23 mouse cellular contexts compared by ENCODE assay signal in the genomic region with DNA sequence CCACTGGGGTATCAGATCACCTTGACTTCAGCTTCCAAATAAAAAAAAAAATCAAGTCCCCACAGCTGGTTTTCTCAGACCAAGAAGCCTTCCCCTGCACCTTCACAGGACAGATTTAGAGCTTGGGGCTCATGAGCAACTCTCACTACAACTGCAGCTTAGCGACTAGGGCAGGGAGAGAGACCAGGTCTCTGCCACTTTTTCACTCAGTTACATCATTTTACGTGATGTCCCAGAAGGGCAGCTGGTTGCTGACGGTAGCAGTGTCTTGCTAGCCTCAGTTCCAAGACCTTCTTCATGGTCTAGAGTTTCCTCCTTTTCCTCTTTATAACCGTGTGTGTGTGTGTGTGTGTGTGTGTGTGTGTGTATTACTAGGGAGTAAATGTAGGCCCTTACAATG. TPM values are rescaled to one million over a fixed set of nuclear protein-coding genes. Genes with fewer than 3 reads are reported as not detected.
DNase-seq lines count a peak whose midpoint lies in the region; TF ChIP-seq lines count a peak whose summit lies in the region.
"Had no signal": no experiment of that assay in that cellular context is flagged by ENCODE, and none has a peak within 500 bp of the region (broad histone marks: within the 10 kb centered on the region; RNA-seq: fewer than 3 reads in every experiment).

No protein-coding gene starts in this region.

- intact Hi-C loops in heart, postnatal 10 days (cut with DNase I) = no loop called here

- peak overlapping the region; percentile 43 for H3K27ac ChIP-seq in CH12.LX (ENCODE audit: insufficient read depth, low read depth)
- H3K27ac ChIP-seq: embryonic facial prominence, embryonic 10.5 days; embryonic facial prominence, embryonic 12.5 days; forebrain, embryonic 13.5 days; forebrain, embryonic 15.5 days had no signal

- peaks cover 15 to 48% of the 10 kb centered on the region in 2 experiments for H3K36me3 ChIP-seq in CH12.LX (replicated peaks in 1 of 2; ENCODE audit: control insufficient read depth in 1 of 2, insufficient read depth in 1 of 2, low read length in 1 of 2)
- peaks cover 25% of the 10 kb centered on the region for H3K36me3 ChIP-seq in myocyte (ENCODE audit: control insufficient read depth, insufficient read depth)
- H3K36me3 ChIP-seq: embryonic facial prominence, embryonic 12.5 days; forebrain, embryonic 15.5 days had no signal

- peaks cover 4% of the 10 kb centered on the region in 2 experiments; a peak in 2 of 4 replicates for H3K4me1 ChIP-seq in CH12.LX (ENCODE audit: control insufficient read depth in 1 of 2, insufficient read depth in 2 of 2)
- H3K4me1 ChIP-seq: embryonic facial prominence, embryonic 10.5 days; embryonic facial prominence, embryonic 12.5 days; forebrain, embryonic 15.5 days had no signal

- no peak for TF ChIP-seq CTCF in CH12.LX (conservative IDR thresholded peaks at IDR 0.05 in 1 of 2, IDR thresholded peaks at IDR 0.05 in 1 of 2; ENCODE audit: low read depth in 2 of 2, low read length in 2 of 2)

- H3K9ac ChIP-seq in CH12.LX (ENCODE audit: insufficient read depth, low read depth) = peak overlapping the region; percentile 71
- H3K9ac ChIP-seq: embryonic facial prominence, embryonic 12.5 days; forebrain, embryonic 13.5 days; forebrain, embryonic 15.5 days had no signal

- TF ChIP-seq EP300 in CH12.LX (IDR thresholded peaks at IDR 0.05; ENCODE audit: low read length) = no peak

- H3K79me2 ChIP-seq in CH12.LX (replicated peaks; ENCODE audit: control insufficient read depth, extremely low read depth, insufficient read depth, poor library complexity, severe bottlenecking) = peaks cover 5% of the 10 kb centered on the region
- peaks cover 76% of the 10 kb centered on the region for H3K79me2 ChIP-seq in myocyte (ENCODE audit: control insufficient read depth, insufficient read depth)

- in situ Hi-C loops in CH12.LX (cut with MboI; ENCODE audit: low pct_ligation_motif_present, low pct_unique_long_range_greater_than_20kb, low sequenced_read_pairs) = no loop called here

- no peaks in the 10 kb centered on the region for H3K9me3 ChIP-seq in CH12.LX (replicated peaks; ENCODE audit: low read length)
- H3K9me3 ChIP-seq: embryonic facial prominence, embryonic 10.5 days; embryonic facial prominence, embryonic 12.5 days; forebrain, embryonic 13.5 days; forebrain, embryonic 15.5 days had no signal

- H3ac ChIP-seq in myocyte (ENCODE audit: control insufficient read depth, insufficient read length) = no peak overlapping the region

- peak; percentile 14 for DNase-seq in gastrocnemius, adult 18-20 months (ENCODE audit: low spot score)
- no peak for DNase-seq in gastrocnemius, postnatal 10 days
- peak; percentile 44 for DNase-seq in heart, adult 11 months
- DNase-seq in heart, postnatal 10 days = no peak
- DNase-seq in CH12.LX (ENCODE audit: extremely low read depth) = no peak
- DNase-seq in urinary bladder, postnatal 36 days (ENCODE audit: low spot score in 2 of 2) = no peak
- DNase-seq in retina, postnatal 1 day = no peak
- DNase-seq: adrenal gland, adult 8-10 months; adrenal gland, postnatal 14 days; adrenal gland, postnatal 36 days; B cell, adult 2 months; cerebellum, adult 11-12 months; cerebellum, adult 2 months; cerebellum, adult 9-10 months; cerebellum, postnatal 10 days; cerebellum, postnatal 25 days had no signal

- H3K27me3 ChIP-seq in CH12.LX (replicated peaks) (no peaks in the 10 kb centered on the region), myocyte (ENCODE audit: control insufficient read depth, insufficient read depth, insufficient read length) (no peaks in the 10 kb centered on the region)
- H3K27me3 ChIP-seq: embryonic facial prominence, embryonic 12.5 days; forebrain, embryonic 13.5 days; forebrain, embryonic 15.5 days; Patski had no signal

- dilution Hi-C loops in CH12.LX (cut with MboI; ENCODE audit: extremely low pct_ligation_motif_present, extremely low pct_unique_long_range_greater_than_20kb, low sequenced_read_pairs) = no loop called here

- H3K4me3 ChIP-seq in CH12.LX (replicated peaks in 1 of 3; ENCODE audit: low read depth in 2 of 3, low read length in 2 of 3, poor library complexity in 1 of 3) (peak overlapping the region in 1 of 3 experiments; percentile 56), myocyte (peak overlapping the region; percentile 23)
- H3K4me3 ChIP-seq: embryonic facial prominence, embryonic 10.5 days; embryonic facial prominence, embryonic 12.5 days; forebrain, embryonic 13.5 days; forebrain, embryonic 15.5 days had no signal

- TF ChIP-seq POLR2A in CH12.LX (IDR thresholded peaks at IDR 0.05; ENCODE audit: low read depth, low read length) (no peak), myocyte (IDR thresholded peaks at IDR 0.05; ENCODE audit: insufficient read length, low read depth) (peak; percentile 57)

- no peak overlapping the region for H3K4me2 ChIP-seq in CH12.LX (ENCODE audit: insufficient read depth, low read depth, poor library complexity, severe bottlenecking)
- peak overlapping the region; percentile 50 for H3K4me2 ChIP-seq in myocyte (ENCODE audit: low read depth)
- H3K4me2 ChIP-seq: embryonic facial prominence, embryonic 12.5 days; forebrain, embryonic 13.5 days; forebrain, embryonic 15.5 days had no signal

- no peak for TF ChIP-seq RAD21 in CH12.LX (IDR thresholded peaks at IDR 0.05; ENCODE audit: low read depth, low read length)

TF ChIP-seq in CH12.LX, 34 proteins besides CTCF, POLR2A, EP300 and RAD21 (continues in another document):
- TF ChIP-seq TCF12 (IDR thresholded peaks at IDR 0.05; ENCODE audit: low read depth, low read length) = no peak
- TF ChIP-seq GABPA (IDR thresholded peaks at IDR 0.05; ENCODE audit: insufficient replicate concordance, low read depth, low read length) = no peak
- TF ChIP-seq POLR2AphosphoS2 (IDR thresholded peaks at IDR 0.05; ENCODE audit: low read depth, low read length) = no peak
- no peak for TF ChIP-seq SMC3 (IDR thresholded peaks at IDR 0.05; ENCODE audit: low read depth, low read length)
- TF ChIP-seq RCOR1 (conservative IDR thresholded peaks at IDR 0.05; ENCODE audit: low read depth, low read length) = no peak
- TF ChIP-seq KAT2A (IDR thresholded peaks at IDR 0.05; ENCODE audit: insufficient replicate concordance, low read length) = no peak
- no peak for TF ChIP-seq JUN (IDR thresholded peaks at IDR 0.05; ENCODE audit: insufficient read depth, low read depth, low read length)
- TF ChIP-seq MAFK (IDR thresholded peaks at IDR 0.05; ENCODE audit: insufficient replicate concordance, low read length) = no peak
- no peak for TF ChIP-seq E2F4 (IDR thresholded peaks at IDR 0.05; ENCODE audit: insufficient replicate concordance, low read depth, low read length)
- TF ChIP-seq UBTF (IDR thresholded peaks at IDR 0.05; ENCODE audit: low read depth, low read length) = no peak
- TF ChIP-seq ETS1 (conservative IDR thresholded peaks at IDR 0.05; ENCODE audit: low read depth, low read length) = no peak
- no peak for TF ChIP-seq MEF2A (IDR thresholded peaks at IDR 0.05; ENCODE audit: borderline replicate concordance, low read depth, low read length)
- no peak for TF ChIP-seq NELFE (IDR thresholded peaks at IDR 0.05; ENCODE audit: low read depth, low read length)
- no peak for TF ChIP-seq SIN3A (IDR thresholded peaks at IDR 0.05; ENCODE audit: low read length)

TF ChIP-seq in myocyte, 11 proteins besides CTCF, POLR2A, EP300 and RAD21:
- TF ChIP-seq E2F4 (IDR thresholded peaks at IDR 0.05; ENCODE audit: insufficient read depth) (no peak), TCF3 (IDR thresholded peaks at IDR 0.05; ENCODE audit: insufficient read length, low read depth) (no peak), SRF (IDR thresholded peaks at IDR 0.05; ENCODE audit: control insufficient read depth, insufficient read length, low read depth) (no peak), REST (IDR thresholded peaks at IDR 0.05; ENCODE audit: insufficient read depth, insufficient read length) (no peak), MAX (IDR thresholded peaks at IDR 0.05; ENCODE audit: low read depth) (no peak), MYOD1 (IDR thresholded peaks at IDR 0.05; ENCODE audit: control insufficient read depth in 1 of 3, insufficient read length in 2 of 3, low read depth in 2 of 3) (peak in 1 of 3 experiments; percentile 6), USF1 (IDR thresholded peaks at IDR 0.05; ENCODE audit: low read depth) (no peak), MYOG (IDR thresholded peaks at IDR 0.05; ENCODE audit: control insufficient read depth in 1 of 3, insufficient read depth in 1 of 3, insufficient read length in 2 of 3, low read depth in 2 of 3) (no peak), POLR2AphosphoS2 (IDR thresholded peaks at IDR 0.05; ENCODE audit: insufficient read length, low read depth) (peak; percentile 44), TCF12 (IDR thresholded peaks at IDR 0.05; ENCODE audit: insufficient read depth, poor library complexity, severe bottlenecking) (no peak), CEBPB (IDR thresholded peaks at IDR 0.05; ENCODE audit: insufficient read depth, poor library complexity, severe bottlenecking) (peak; percentile 95)

RNA-seq across cellular contexts. Expression of a gene that starts 18.4 kb away (rescaled TPM):
- total RNA-seq in gastrocnemius, adult 18-20 months (2021) = 10 to 100 TPM; 14.4 to 19.0 TPM
- total RNA-seq in gastrocnemius, postnatal 10 days (2021) = 10 to 100 TPM; 19.6 to 21.3 TPM
- total RNA-seq in heart, postnatal 10 days (2021) = 10 to 100 TPM; 27.9 to 28.0 TPM
- total RNA-seq in CH12.LX (2012; rRNA removed) (15.6 and 15.7 TPM in 2 replicates), CH12.LX (2014; rRNA removed) (22.7 and 26.4 TPM in 2 replicates)
- polyA plus RNA-seq in CH12.LX (2012; ENCODE audit: insufficient read length, low read depth) (25.3 and 26.7 TPM in 2 replicates), myocyte (2012; fragmentation: generic; extraction: Trizol) (47.2 TPM)

RNA-seq across cellular contexts. Expression of a gene that starts 24.8 kb away (rescaled TPM):
- total RNA-seq in gastrocnemius, adult 18-20 months (2021) = 10 to 100 TPM; 10.4 to 12.1 TPM
- 10 to 100 TPM; 18.0 to 20.6 TPM for total RNA-seq in gastrocnemius, postnatal 10 days (2021)
- total RNA-seq in heart, postnatal 10 days (2021) = 10 to 100 TPM; 25.2 to 27.7 TPM
- total RNA-seq in CH12.LX (2012; rRNA removed) (49.7 and 64.0 TPM in 2 replicates), CH12.LX (2014; rRNA removed) (41.5 and 41.8 TPM in 2 replicates)
- polyA plus RNA-seq in CH12.LX (2012; ENCODE audit: insufficient read length, low read depth) (45.2 and 46.1 TPM in 2 replicates), myocyte (2012; fragmentation: generic; extraction: Trizol) (37.8 TPM)

RNA-seq across cellular contexts. Expression of a gene that starts 54.3 kb away (rescaled TPM):
- not detected for total RNA-seq in gastrocnemius, adult 18-20 months (2021)
- total RNA-seq in gastrocnemius, postnatal 10 days (2021) = under 1 TPM in 1 of 2 experiments, not detected in 1; 0.09 TPM
- under 1 TPM in 1 of 2 experiments, not detected in 1; 0.10 TPM for total RNA-seq in heart, postnatal 10 days (2021)
- total RNA-seq in CH12.LX (2012; rRNA removed) (not detected in 2 replicates), CH12.LX (2014; rRNA removed) (not detected in 2 replicates)
- polyA plus RNA-seq in CH12.LX (2012; ENCODE audit: insufficient read length, low read depth) (not detected in 2 replicates), myocyte (2012; fragmentation: generic; extraction: Trizol) (0.62 TPM)
- total RNA-seq: ES-E14 had no signal

Comparison
In these comparisons a context has a peak if more than half of its experiments do, and no peak if none do; other contexts are left out.
1. DNase-seq: peak in gastrocnemius, adult 18-20 months (single experiment) and heart, adult 11 months (single experiment); none in gastrocnemius, postnatal 10 days (single experiment), heart, postnatal 10 days (0 of 2), CH12.LX (single experiment), urinary bladder, postnatal 36 days (0 of 2) and retina, postnatal 1 day (single experiment).